Mouse (Mus musculus) urinary bladder, postnatal 14 days (tissue): ENCODE measurements around the gene Gm10563.

Experiments
- DNase-seq: peaks from one replicate; pipeline ENCODE4 v3.0.0; 2021; ENCODE audit warnings: low spot score

Gm10563 gene

DNA sequence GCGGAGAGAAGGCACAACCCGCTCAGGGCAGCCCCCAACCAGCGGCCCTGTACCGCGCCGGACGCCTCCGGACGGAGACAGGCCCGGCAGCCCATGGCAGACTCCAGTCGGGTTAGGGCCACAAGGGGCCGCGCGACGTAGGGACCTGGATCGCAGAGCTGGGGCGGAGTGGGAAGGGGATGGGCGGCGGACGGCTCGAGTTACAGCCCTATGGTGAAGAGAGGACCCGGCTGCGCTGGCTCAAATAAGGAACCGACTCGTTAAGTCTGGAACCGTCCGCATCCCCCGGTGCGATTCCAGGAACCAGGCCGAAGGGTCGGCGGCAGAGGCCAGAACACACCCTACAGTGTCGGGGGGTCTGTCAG, 7.9 kb upstream of the Gm10563 start, which contains the start of gene Mmp23:
TSS of gene Mmp23 (minus strand) at position 299 of the 365 bp plus-strand sequence.
- peak; percentile 75 for DNase-seq

DNA sequence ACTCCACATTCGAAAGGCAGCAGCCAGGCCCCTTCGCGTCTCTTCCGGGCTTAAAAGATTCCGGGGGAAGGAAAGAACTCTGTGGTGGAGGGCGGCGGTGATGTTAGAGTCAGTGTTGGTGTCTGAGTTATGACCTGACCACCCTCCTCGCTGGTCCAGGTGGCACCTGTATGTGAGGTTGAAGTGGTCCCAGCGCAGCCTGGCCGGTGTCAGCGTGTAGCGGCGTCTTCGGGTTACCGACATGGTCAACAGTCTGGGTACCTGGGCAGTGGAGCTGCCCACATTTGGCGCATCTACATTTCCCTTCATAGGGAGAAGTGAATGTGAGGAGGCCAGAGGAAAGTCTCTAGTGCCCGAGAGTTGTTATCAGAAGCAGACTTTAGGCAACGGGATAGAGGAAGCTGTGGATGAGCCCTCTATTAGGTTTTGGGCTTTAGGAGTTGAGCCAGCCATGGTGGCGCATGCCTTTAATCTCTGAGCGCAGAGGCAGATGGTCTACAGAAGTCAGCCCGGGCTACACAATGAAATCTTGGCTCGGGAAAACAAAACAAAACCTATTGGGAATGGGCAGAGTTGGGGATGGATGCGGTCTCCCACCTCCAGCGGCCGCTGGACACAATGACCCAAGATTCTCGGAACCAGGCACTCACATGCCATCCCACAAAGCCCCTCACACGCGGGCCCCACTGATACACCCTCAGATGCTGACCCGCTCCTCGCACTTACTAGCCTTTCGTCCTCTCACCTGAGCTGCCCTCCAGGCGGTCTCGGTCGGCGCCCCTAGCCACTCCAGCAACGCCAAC, 7.3 kb upstream of the Gm10563 start:
- no peak for DNase-seq

DNA sequence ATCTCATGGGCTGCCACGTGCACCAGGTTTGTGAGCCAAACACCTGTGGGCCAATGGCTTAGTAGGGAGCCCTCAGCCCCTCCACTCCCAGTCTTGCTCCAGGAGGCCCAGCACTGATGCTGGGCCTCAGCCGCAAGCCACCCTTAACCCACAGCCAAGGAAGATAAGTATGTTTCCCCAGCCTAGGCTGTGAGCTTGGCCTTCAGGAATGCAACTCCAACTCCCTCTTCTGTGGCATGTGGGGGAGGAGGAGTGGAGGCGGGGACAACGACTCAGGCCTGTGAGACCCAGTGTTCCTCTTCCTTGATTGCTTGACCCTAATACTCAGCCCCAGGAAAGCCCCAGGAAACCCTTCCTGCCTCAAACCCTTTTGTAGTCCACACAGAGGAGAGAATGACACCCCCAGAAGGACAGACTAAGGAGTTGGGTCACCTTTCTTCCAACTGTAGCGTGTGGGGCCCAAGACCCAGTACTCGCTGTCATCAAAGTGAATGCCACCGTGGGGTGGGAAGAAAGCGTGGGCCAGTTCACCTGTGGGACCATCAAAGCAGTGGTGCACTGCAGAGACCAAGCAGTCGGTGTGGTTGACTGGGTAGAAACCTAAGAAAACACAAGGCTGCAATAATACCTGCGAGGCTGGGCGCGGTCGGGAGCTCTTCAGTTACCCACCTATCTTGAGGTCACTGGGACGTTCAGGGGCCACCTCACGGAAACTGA, 6.5 kb upstream of the Gm10563 start:
- peak; percentile 80 for DNase-seq

DNA sequence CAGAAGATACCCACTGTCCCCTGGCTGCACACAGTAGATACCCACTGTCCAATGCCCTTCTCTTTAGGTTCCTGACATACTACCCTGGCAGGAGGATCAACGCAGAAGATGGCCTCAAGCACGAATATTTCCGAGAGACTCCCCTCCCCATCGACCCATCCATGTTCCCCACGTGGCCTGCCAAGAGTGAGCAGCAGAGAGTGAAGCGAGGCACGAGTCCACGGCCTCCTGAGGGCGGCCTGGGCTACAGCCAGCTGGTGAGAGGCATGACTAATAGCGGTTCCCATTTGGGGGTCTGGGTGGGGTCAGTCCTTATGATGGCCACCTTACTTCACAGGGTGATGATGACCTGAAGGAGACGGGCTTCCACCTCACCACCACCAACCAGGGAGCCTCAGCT, 4.1 kb upstream of the Gm10563 start:
- no peak for DNase-seq

DNA sequence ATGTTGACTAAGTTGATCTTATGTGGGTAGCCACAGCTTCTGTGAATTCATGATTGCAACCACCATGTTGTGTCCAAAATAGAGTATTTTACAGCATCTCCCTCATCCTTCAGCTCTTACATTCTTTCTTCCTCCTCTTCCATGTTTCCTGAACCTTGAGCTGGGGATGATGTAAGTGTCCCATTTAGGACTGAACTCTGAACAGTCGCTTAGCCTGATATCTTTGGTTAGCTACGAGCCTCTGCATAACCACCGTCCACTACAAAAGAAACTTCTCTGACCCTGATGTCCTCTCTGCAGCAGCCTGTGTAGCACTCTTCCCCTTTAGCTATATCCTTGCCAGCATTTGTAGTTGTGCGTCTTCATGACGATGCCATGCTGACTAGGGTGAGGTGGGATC, 513 bp upstream of the Gm10563 start:
- DNase-seq = no peak

DNA sequence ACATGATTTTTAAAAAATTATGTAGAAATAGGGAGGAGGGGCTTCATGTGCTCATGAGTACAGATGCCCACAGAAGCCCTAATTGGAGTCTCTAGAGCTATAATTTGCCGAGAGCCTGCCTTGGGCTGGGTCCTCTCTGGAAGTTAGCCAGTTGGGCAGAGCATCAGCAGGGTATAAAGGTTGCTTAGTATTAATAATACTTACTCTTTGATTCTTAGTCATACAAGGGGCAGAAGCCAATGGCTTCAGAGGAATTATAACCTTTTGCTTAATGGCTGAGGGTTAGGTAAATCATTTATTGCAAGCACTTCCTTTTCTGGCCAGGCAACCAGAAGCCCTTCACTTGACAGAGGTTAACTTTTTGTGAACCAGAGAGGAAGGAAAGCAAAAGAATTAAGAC, 1.7 kb downstream of the Gm10563 start:
- no peak for DNase-seq

DNA sequence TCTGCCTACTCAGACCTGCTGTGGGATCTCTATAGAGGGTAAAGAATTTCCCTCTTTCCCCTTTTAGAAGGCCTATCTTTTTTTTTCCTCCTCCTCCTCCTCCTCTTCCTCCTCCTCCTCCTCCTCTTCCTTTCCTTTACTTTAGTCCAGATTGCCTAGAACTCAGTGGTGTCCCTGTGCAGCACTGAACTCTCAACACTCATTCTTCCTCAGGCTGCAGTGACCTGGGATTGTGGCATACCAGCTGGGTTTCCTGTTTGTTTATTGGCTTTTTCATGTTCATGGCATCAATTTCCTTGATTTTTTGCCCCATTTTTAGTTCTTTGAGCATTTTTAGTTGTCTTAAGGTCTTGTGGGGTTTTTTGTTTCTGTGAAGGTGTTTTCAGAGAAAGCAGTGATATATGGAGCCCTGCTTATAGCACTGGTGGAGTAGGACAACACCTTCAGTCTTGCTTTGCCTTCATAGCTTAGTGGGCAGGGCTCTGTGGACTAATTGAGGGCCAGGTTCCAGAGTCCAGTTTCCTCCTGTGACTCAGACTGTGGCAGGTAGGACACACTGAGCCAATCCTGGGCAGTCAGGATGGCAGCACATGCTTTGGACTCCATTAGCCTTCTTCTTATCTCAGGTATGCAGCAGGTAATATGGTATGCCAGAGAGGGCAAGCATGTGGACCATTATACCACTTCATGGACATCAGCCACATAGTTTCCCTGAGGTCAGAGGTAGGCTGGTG, 9.3 kb downstream of the Gm10563 start:
- DNase-seq = no peak

DNA sequence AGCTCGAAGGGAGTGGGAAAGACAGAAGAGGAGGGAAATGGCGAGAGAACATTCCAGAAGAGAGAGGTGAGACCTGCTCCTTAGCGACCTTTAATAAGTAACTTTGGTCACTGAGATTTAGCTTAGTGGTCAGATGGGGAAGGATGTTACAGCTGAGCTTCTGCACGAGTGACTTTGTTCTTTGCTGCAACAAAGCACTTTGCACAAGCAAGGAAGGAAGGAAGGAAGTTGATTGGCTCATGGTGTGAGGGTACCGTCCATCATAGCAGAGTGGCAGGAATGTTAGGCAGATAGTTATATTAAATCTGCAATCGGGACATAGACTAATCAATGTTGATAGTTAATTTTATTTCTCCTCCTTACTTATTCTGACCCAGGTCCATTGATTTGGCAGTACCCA, 14.9 kb downstream of the Gm10563 start:
- DNase-seq = no peak

DNA sequence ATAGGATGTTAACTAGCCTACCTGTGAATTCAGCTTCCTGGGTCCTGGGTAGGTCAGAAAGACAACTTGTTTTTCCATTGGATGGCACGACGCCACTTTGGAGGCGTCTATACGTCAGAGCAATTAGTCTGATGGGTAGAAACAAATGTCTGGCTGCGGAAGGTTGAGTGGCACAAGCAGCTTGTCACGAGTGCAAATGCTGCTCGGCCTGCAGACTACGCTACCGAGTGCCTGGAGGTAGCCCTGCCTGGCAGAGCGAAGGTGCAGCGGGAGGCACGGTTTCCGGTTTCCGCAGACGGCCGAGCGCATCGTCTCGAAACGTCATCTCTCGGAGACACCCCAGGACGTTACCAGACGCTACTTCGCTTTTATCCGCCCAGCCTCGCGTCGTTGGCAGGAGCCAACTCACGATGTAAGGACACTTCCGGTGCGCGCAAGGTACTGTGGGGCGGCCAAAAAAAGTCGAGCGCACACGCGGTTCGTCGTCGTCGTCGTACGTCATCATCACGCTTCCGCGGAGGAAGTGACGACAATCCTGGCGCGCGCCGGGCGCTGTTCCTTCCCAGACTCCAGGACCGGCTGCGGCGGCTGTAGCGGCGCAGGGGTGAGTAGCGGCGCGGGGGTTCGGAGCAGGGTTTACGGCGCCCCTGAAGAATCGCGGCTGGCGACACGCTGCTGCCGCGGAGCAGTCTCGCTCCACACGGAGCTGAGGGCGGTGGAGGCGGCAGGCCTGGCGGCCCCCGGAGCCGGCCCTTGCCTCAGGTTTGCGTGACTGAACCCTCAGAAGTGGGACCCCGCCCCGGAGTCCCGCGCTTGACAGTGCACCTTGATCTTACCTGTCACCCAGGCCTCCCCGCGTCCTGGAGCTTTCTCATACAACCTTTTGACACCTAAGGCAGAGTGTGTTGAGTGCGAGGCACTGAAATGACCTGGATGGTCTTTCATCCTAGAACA, 20.6 kb downstream of the Gm10563 start, which contains the start of gene Cdk11b:
TSS of gene Cdk11b (plus strand) at position 517 of the 954 bp plus-strand sequence.
- peak; percentile 97 for DNase-seq

DNA sequence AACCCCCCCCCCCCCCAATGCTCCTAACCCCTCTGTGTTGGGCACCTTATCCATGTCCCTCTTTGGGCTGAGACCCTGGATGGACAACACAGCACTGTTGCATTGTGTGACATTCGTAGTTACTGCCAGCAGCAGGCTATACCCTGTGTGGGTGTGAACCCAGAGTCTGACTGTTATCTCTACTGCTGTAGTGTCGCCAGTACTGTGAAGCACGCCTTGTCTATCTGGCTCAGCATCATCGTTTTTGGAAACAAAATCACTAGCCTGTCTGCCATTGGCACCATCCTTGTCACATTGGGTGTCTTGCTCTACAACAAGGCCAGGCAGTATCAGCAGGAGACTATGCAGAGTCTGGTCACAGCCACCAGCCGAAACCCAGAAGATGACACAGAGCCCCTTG, 26.9 kb downstream of the Gm10563 start:
- no peak for DNase-seq

DNA sequence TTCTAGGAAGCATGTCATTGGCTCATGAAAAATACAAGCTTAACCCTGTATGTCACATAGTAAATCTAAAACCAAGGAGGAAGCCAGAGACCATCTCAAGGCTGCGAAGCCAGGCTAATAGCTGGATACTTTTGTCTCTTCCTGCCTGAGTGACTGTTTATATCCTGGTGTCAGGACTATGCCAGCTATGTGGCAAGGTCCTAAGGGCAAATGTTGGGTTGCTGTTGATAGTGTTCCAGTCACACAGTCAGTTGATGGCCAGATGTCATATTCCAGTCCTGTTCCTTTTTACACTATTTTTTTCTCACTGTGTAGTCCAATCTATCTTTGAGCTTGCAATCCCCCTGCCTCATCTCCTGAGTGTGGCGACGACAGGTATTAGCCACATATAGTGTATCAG, 31.9 kb downstream of the Gm10563 start:
- no peak for DNase-seq

DNA sequence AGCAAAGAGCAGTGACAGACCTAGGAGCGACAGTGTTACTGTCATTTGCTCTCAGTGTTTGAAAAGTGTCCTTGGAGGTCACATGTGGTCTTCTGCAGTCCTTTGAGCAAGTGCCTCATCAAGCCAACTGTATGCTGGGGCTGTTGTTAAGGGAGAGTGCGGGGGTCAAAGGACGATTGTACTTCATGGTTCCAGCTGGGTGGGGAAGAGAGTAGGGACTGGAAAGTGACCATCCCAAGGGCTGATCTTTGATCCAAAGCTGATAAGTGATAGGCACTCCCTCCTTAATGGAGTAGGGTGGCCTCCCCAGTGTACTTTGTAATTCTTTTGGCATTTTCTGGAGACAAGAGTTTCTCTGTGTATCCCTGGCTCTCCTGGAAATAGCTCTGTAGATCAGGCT, 33.3 kb downstream of the Gm10563 start:
- no peak for DNase-seq

DNA sequence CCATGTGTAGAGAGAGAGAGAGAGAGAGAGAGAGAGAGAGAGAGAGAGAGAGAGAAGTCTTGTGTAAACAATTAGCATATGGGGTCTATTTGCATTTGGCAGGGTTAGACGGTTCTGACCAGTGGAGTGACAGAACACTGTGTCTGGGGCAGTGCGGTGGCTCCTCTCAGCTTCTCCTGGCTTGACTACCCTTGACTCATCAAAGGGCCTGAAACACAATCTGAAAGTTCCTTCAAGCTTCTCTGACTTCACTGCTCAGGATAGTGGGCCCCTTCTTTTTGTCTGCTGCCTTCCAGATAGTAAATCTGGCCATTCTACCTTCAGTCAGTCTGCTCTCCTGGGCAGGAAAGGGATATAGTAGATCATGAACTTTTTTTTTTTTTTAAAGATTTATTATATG, 38.4 kb downstream of the Gm10563 start:
- DNase-seq = no peak

DNA sequence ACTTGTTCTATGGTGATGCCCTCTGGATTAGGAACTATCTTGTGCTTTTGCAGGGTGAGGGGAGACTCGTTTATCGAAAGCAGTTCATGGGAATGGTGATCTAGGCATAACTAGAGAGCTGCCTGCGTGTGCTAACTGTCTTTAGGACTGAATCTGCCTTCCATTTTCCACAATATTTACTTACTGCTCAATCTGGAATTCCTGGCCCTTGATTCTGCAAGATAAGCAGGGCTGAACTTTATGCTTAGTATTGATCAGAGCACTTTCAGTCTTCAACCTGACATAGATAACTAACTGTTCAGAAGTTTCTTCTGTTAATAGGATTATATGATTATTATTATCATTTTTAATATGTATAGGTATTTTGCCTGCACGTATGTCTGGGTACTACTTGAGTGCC, 40.1 kb downstream of the Gm10563 start:
- DNase-seq = no peak

DNA sequence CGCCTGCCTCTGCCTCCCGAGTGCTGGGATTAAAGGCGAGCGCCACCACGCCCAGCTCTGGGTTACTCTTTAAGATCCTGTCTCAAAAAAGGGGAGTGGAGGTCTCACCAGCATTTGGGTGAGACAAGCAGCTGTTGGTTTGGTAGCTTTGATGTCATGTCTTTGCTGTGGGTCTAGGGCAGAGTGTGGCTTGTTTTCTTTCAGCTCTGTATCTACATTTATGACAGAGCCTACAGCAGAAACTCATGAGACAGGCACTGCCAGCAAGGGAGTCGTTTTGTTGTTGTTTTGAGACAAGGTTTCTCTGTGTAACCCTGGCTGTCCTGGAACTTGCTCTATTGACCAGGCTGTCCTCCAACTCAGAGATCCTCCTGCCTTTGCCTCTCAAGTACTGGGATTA, 41.4 kb downstream of the Gm10563 start:
- DNase-seq = no peak

DNA sequence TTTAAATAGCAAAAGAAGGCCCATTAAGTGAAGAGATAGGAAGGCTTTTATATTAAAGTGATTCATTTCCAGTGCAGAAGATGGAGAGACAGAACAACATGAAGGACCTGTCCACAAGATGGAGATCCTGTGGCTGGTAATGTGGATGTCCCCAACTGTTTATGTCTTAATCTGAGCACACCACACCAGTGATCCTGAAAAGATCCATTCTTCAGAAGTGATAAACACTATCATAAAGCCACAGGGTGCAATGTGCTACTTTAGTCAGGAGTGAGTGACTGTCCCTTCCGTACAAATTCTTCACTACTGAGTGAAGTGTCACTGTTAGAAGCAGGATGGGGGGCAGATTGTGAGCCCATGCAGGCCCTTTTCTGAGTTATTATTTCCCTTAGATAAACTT, 42.5 kb downstream of the Gm10563 start:
- no peak for DNase-seq

DNA sequence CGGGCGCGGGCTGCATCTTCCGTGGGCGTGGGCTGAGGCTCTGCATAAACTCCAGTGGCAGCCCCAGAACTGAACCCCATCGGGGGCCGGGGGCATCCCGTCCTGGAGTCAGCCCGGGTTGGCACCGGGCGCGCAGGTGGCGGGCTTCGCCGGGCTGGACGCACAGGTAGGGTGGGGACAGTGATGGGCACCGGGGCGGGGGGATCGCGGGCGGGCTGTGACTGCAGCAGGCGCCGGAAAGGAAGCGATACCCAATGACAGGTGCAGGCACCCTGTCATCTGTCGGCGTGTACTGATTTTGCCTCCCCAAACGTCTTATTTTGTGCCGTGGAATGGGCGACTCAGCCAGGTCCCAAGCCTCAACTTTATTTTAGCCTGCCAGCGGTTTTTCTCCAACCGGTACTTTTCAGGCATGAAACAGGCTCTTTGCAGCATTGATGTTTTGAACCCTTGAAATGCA, 43.2 kb downstream of the Gm10563 start:
- DNase-seq = no peak

DNA sequence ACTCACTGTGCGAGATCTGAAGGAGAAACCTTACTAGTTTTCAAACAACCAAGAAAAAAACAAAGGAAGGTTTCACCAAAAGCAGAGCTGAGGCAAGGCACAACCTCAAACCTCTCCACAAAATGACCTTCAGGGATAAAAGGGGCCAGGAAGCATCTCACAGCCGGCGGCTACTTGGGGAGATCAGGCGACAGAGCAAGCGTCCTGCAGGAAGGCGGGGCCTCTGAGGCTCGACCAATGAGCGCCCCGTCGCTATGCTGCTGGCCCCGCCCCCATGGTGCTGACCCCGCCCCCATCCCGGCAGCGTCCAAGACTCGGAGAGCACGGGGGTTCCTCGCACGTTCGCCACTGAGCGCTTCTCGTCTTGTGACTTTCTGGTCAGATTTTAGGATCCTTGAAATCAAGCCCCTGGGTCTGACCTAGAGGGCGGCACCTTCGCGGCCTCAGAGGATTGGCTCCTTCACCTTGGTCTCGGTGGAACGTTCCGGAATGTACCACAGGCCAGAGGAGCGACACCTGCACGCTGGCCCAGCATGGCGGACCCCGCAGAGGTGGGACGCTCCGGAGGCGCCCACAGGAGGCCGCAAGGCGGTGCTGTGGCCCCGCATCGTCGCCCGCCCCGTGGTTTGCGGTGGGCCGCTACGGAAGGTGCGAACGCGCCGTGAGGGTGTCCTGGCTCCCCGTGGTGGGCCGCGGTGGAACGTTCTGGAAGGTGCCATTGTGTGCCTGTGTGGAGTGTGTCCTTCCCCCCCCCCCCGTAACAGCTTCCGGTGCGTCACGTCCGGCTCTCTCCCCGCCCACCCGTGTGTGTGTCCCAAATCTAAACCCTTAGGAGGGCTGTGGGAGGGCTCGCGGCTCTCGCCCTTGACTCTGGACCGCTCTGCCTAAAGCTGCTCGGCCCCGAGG, 43.9 kb downstream of the Gm10563 start, which contains the start of gene Slc35e2:
TSS of gene Slc35e2 (plus strand) at position 326 of the 906 bp plus-strand sequence.
- peak; percentile 93 for DNase-seq

DNA sequence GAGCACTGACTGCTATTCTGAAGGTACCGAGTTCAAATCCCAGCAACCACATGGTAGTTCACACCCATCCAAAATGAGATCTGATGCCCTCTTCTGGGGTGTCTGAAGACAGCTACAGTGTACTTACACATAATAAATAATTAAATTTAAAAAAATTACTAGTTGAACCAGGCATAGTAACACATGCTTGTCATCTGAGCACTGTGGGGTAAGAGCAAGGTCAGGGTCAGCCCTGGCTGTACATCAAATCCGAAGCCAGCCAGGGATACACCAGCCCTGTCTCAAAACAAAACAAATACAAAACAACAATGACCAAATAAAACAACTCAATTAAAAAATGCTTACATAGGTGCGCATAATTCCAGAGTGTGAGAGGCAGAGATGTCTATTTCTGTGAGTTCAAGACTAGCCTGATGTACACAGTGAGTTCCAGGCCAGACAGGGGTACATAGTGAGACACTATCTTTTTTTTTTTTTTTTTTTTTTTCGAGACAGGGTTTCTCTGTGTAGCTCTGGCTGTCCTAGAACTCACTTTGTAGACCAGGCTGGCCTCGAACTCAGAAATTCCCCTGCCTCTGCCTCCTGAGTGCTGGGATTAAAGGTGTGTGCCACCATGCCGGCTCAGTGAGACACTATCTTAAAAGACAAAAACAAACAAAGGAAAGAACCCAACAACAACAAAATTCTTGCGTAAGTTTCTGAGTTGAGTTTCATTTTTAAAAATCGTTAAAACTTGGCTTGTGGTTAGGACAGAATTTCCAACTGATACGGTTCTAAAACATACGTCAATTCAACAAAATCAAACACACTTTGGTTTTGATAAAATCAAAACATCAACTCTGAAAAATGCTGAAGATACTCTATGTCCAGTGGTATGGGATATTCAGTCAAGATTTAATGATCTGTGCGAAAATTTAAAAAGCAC, 45.0 kb downstream of the Gm10563 start:
- no peak for DNase-seq
